Mouse (Mus musculus) limb, embryonic 12.5 days (tissue): ENCODE data around the gene Ptdss2. TPM values are rescaled to one million over a fixed set of nuclear protein-coding genes. Genes with fewer than 3 reads are reported as not detected.

Source experiments
- ATAC-seq: fragments of 200-750 bp; cut with Nextera tagmentation; 2 replicates; pipeline ENCODE4 v1.8.0; 2017; ENCODE audit warnings: low read depth, moderate TSS enrichment; ENCODE audit not compliant: insufficient number of reproducible peaks, insufficient read depth, low FRiP score, low TSS enrichment
- H3K27ac ChIP-seq: fragments of 300-500 bp; sonication (generic); 2 replicates; pipeline ENCODE4 v1.5.1; 2016; ENCODE audit warnings: mild to moderate bottlenecking, moderate library complexity
- H3K27me3 ChIP-seq: fragments of 300-500 bp; sonication (generic); 2 replicates; pipeline ENCODE4 v1.6.1; 2016; ENCODE audit warnings: mild to moderate bottlenecking, moderate library complexity
- H3K36me3 ChIP-seq: fragments of 300-500 bp; sonication (generic); 2 replicates; pipeline ENCODE4 v1.6.1; 2016; ENCODE audit warnings: mild to moderate bottlenecking, moderate library complexity
- H3K4me1 ChIP-seq: fragments of 300-500 bp; sonication (generic); replicated peaks from 2 replicates; pipeline ENCODE4 v1.6.1; 2016
- H3K4me2 ChIP-seq: fragments of 300-500 bp; sonication (generic); 2 replicates; pipeline ENCODE4 v1.6.1; 2016; ENCODE audit warnings: mild to moderate bottlenecking, moderate library complexity
- H3K4me3 ChIP-seq: fragments of 300-500 bp; sonication (generic); replicated peaks from 2 replicates; pipeline ENCODE4 v1.5.1; 2016; ENCODE audit warnings: mild to moderate bottlenecking
- H3K9ac ChIP-seq: fragments of 300-500 bp; sonication (generic); replicated peaks from 2 replicates; pipeline ENCODE4 v1.6.1; 2016; ENCODE audit warnings: mild to moderate bottlenecking, moderate library complexity
- H3K9me3 ChIP-seq: fragments of 300-500 bp; sonication (generic); 2 replicates; pipeline ENCODE4 v1.6.1; 2016; ENCODE audit warnings: mild to moderate bottlenecking, moderate library complexity
- WGBS: fragments of 180-500 bp; shearing (Covaris S2); methylation state at CpG from one replicate; pipeline ENCODE4 v1.1.7; 2016; 5-methylcytosine and 5-hydroxymethylcytosine counted together
- polyA plus RNA-seq: library from polyadenylated mRNA; unstranded; fragments of >200 nt; fragmentation: Nextera tagmentation; extraction: Ambion mirVana; gene quantifications from 2 replicates; pipeline ENCODE4 v1.2.1, GENCODE M21; 2016

The Ptdss2 gene
- polyA plus RNA-seq, 1 experiment from 2014 or later, result 76.0 TPM

DNA sequence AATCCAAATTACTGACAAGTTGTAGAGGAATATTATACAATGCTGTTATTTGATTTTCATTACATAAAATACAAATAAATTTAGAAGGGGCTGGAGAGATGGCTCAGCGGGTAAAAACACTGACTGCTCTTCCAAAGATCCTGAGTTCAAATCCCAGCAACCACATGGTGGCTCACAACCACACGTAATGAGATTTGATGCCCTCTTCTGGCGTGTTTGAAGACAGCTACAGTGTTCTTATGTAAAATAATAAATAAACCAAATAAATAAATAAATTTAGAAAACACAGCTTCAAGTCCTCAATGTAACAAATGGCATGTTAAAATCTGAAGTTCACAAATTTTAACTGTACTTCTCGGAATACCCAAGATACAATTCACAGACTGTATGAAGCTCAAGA is 52.9 kb downstream of the Ptdss2 start:
- Histone ChIP-seq H3K4me2 (no peak overlapping the region), H3K27me3 (no peaks in the 10 kb centered on the region)
- 86% methylated on average over 4 of the region's 4 CpGs for WGBS

GRCm38 (mm10) chr7:141176173-141176572 is 54.0 kb downstream of the Ptdss2 start:
- no peak overlapping the region for H3K4me3 ChIP-seq

More for the DNA sequence above, 52.9 kb downstream of the Ptdss2 start:
- Histone ChIP-seq H3K27ac (no peak overlapping the region), H3K9ac (no peak overlapping the region), H3K4me1 (peaks cover 7% of the 10 kb centered on the region; the same call in 1 of the 2 replicates), H3K4me3 (no peak overlapping the region), H3K9me3 (no peaks in the 10 kb centered on the region), H3K36me3 (no peaks in the 10 kb centered on the region)
- ATAC-seq, result no peak

DNA sequence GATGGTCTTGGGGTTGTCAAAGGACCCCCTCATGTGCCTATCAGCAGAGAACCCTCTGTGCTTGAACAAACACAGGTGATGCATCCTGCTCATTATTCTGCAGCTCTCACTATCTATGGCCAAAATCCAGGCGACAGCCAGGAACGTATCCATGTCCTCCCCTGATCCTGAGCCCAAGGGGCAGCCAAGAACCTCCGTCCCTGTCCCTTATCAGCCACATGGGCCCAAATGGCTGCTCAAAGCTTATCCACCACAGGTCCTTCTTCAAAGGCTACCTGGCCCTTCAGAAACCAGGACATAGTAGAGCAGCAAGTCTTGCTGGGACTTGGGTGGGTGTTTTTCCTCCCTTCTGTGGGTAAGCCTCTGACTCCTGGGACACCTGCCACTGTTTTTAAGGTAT is 66.0 kb downstream of the Ptdss2 start:
- 75% methylated on average over 3 of the region's 3 CpGs for WGBS
- H3K36me3 ChIP-seq, result peaks cover 36% of the 10 kb centered on the region

More at GRCm38 (mm10) chr7:141176173-141176572, 54.0 kb downstream of the Ptdss2 start:
- no peak overlapping the region for H3K9ac ChIP-seq
- H3K4me2 ChIP-seq, result peak overlapping the region; percentile 26; the same call in 1 of the 2 replicates
- H3K4me1 ChIP-seq, result peaks cover 7% of the 10 kb centered on the region; the same call in 1 of the 2 replicates
- H3K27me3 ChIP-seq, result no peaks in the 10 kb centered on the region
- H3K9me3 ChIP-seq, result no peaks in the 10 kb centered on the region
- no peak overlapping the region for H3K27ac ChIP-seq
- no peak for ATAC-seq
- no peaks in the 10 kb centered on the region for H3K36me3 ChIP-seq
- WGBS, result 3% methylated on average over 8 of the region's 8 CpGs

DNA sequence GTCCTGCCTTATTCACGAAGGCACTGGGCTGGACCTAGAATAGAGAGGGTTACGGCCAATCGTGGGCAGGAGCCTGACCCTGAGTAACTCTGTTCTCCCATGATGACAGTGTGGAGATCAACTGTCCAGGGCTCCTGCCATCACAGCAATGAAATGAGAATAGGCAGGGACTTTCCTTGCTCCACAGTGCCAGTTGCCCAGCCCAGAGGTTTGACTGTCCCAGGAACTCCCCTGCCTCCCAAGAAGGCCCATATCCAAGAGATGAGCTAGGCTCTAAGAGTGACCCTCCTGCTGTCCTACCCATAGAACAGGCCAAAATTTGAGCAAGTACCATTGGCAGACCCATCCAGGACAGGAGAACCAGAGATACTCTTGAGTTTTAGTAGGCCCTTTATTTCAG is 66.6 kb downstream of the Ptdss2 start:
- H3K4me1 ChIP-seq, result peaks cover 13% of the 10 kb centered on the region
- no peak overlapping the region for H3K9ac ChIP-seq
- no peak overlapping the region for H3K4me2 ChIP-seq
- no peak for ATAC-seq
- peaks cover 36% of the 10 kb centered on the region for H3K36me3 ChIP-seq
- H3K9me3 ChIP-seq, result no peaks in the 10 kb centered on the region
- H3K27me3 ChIP-seq, result no peaks in the 10 kb centered on the region
- H3K27ac ChIP-seq, result no peak overlapping the region
- WGBS, result 85% methylated on average over 3 of the region's 3 CpGs
- H3K4me3 ChIP-seq, result no peak overlapping the region

More for the DNA sequence above, 66.0 kb downstream of the Ptdss2 start:
- H3K27ac ChIP-seq, result no peak overlapping the region
- ATAC-seq, result no peak
- no peak overlapping the region for H3K4me2 ChIP-seq
- peaks cover 12% of the 10 kb centered on the region for H3K4me1 ChIP-seq
- no peaks in the 10 kb centered on the region for H3K27me3 ChIP-seq
- no peak overlapping the region for H3K4me3 ChIP-seq
- no peak overlapping the region for H3K9ac ChIP-seq
- no peaks in the 10 kb centered on the region for H3K9me3 ChIP-seq

DNA sequence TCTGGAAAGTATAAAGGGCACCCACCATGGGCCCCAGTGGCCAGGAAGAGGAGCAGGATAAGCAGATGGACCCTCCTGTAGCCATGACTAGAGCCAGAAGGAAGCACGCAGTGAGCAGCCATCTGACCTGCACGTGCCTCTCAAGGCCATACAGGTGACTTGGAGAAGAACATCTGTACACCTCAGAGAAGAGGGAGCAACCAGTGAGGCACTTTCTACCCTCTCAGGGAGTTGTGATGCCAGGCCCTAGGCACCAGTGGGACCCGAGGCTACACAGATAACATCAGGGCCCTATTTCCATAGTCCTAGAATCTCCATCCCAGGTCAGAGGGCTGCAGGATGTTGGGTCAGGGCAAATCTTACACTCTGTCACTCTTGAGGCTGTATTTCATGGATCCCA is 68.0 kb downstream of the Ptdss2 start:
- H3K36me3 ChIP-seq, result peaks cover 36% of the 10 kb centered on the region
- no peaks in the 10 kb centered on the region for H3K27me3 ChIP-seq
- H3K4me3 ChIP-seq, result no peak overlapping the region
- no peaks in the 10 kb centered on the region for H3K9me3 ChIP-seq
- no peak for ATAC-seq
- WGBS, result 87% methylated on average over 3 of the region's 3 CpGs
- no peak overlapping the region for H3K9ac ChIP-seq
- no peak overlapping the region for H3K27ac ChIP-seq
- H3K4me2 ChIP-seq, result no peak overlapping the region
- peaks cover 16% of the 10 kb centered on the region for H3K4me1 ChIP-seq

DNA sequence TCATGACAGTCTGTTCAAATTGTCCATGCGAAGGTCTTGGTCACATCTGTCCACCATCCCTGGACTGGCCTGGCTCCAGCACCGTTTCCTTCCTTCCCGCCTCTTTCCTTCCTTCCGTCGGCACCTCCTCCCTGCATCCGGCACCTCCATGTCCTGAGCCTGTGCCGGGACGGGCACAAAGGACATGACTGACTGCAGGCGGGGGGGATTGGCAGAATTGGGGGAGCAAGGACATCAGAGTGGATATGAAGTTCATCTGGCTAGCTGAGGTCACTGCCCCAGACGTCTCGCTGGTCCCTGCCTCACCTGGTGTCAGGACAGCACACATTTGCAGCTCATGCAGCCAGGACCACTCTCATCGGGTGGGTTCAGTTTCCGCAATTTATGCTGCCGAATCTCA is 68.9 kb downstream of the Ptdss2 start:
- Histone ChIP-seq H3K27me3 (no peaks in the 10 kb centered on the region), H3K4me2 (no peak overlapping the region), H3K9ac (no peak overlapping the region), H3K9me3 (no peaks in the 10 kb centered on the region), H3K4me1 (peaks cover 20% of the 10 kb centered on the region), H3K36me3 (peaks cover 36% of the 10 kb centered on the region), H3K27ac (no peak overlapping the region), H3K4me3 (no peak overlapping the region)
- ATAC-seq, result no peak
- 93% methylated on average over 14 of the region's 14 CpGs for WGBS

- WGBS, result 90% methylated on average over 24 of the region's 24 CpGs
- H3K27me3 ChIP-seq, result no peaks in the 10 kb centered on the region
- H3K36me3 ChIP-seq, result peaks cover 40% of the 10 kb centered on the region
- H3K4me1 ChIP-seq, result peaks cover 20% of the 10 kb centered on the region
- H3K27ac ChIP-seq, result no peak overlapping the region
- peak overlapping the region; percentile 93; the same call in 1 of the 2 replicates for H3K9ac ChIP-seq
- no peak for ATAC-seq
- peak overlapping the region; percentile 94 for H3K4me2 ChIP-seq
- peak overlapping the region; percentile 92 for H3K4me3 ChIP-seq
- H3K9me3 ChIP-seq, result no peaks in the 10 kb centered on the region
Observed at GRCm38 (mm10) chr7:141191796-141192685, 69.9 kb downstream of the Ptdss2 start.

DNA sequence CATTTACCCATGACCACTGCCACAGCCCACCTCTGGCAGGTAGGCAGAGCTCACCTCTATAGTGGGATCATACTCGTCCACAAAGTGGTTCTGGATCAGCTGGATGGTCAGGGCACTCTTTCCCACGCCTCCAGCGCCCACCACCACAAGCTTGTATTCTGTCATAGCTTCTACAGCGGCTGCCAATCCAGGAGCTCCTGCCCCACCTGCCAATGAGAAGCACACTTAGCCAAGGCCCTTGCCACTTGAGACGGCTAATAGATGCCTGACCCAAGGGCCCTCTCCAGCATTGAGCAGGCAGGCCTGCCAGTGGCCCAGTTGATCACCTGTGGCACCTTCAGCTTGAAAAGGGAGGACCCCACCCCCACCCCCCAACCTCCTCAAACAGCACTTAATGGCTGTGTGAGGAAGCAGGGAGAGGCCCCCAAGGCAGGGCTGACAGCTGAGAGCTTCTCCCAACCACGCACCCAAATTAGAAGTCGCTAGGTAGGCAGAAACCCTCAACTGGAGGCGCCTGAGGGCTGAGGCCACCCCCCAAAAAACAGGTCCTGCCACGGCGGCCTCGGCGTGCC is 70.7 kb downstream of the Ptdss2 start:
- no peaks in the 10 kb centered on the region for H3K27me3 ChIP-seq
- peak overlapping the region; percentile 84 for H3K27ac ChIP-seq
- H3K9me3 ChIP-seq, result no peaks in the 10 kb centered on the region
- H3K9ac ChIP-seq, result peak overlapping the region; percentile 93
- H3K4me2 ChIP-seq, result peak overlapping the region; percentile 94
- peaks cover 20% of the 10 kb centered on the region for H3K4me1 ChIP-seq
- 31% methylated on average over 12 of the region's 12 CpGs for WGBS
- ATAC-seq, result no peak
- peak overlapping the region; percentile 92 for H3K4me3 ChIP-seq
- peaks cover 47% of the 10 kb centered on the region for H3K36me3 ChIP-seq

GRCm38 (mm10) chr7:141193348-141193856 is 71.2 kb downstream of the Ptdss2 start:
- H3K4me3 ChIP-seq, result peak overlapping the region; percentile 92
- under 1% methylated on average over 36 of the region's 43 CpGs for WGBS
- H3K27me3 ChIP-seq, result no peaks in the 10 kb centered on the region
- H3K27ac ChIP-seq, result peak overlapping the region; percentile 84
- ATAC-seq, result peak; percentile 40
- H3K9me3 ChIP-seq, result no peaks in the 10 kb centered on the region
- H3K4me1 ChIP-seq, result peaks cover 20% of the 10 kb centered on the region
- peak overlapping the region; percentile 94 for H3K4me2 ChIP-seq
- peak overlapping the region; percentile 93 for H3K9ac ChIP-seq
- peaks cover 50% of the 10 kb centered on the region for H3K36me3 ChIP-seq

DNA sequence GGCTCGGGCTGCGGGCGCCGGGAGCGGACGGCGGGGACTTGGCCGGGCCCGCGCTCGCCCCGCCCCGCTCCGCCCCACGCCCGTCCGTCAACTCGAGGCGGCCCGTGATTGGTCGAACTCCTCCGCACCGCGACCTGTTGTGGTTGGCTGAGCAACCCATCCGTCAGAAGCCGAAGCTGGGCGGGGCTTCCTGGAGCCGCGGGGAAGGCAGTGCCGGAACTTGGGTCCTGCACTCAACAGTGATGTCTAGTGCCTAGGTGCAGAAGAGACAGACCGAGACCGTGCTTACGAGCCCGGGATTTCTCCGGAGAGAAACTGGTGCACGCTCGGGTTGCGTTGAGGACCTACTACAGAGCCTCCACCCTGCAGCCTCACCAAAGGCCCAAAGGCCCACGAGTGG is 71.8 kb downstream of the Ptdss2 start, which contains the start of the genes Hras and Lrrc56:
Gene Hras (minus strand): TSS at position 58 of the 400 bp plus-strand sequence.
Gene Lrrc56 (plus strand): TSS at position 210 of the 400 bp plus-strand sequence.
- WGBS, result under 1% methylated on average over 37 of the region's 39 CpGs

GRCm38 (mm10) chr7:141194409-141194808 is 72.2 kb downstream of the Ptdss2 start:
- H3K27ac ChIP-seq, result peak overlapping the region; percentile 77
- WGBS, result under 1% methylated on average over 23 of the region's 23 CpGs
- H3K27me3 ChIP-seq, result no peaks in the 10 kb centered on the region
- peaks cover 20% of the 10 kb centered on the region for H3K4me1 ChIP-seq
- peak overlapping the region; percentile 92 for H3K4me3 ChIP-seq
- H3K36me3 ChIP-seq, result peaks cover 46% of the 10 kb centered on the region
- peak overlapping the region; percentile 57 for H3K9ac ChIP-seq
- ATAC-seq, result no peak
- H3K4me2 ChIP-seq, result peak overlapping the region; percentile 97
- H3K9me3 ChIP-seq, result no peaks in the 10 kb centered on the region

More for the DNA sequence above, 71.8 kb downstream of the Ptdss2 start, which contains the start of the genes Hras and Lrrc56:
- H3K27me3 ChIP-seq, result no peaks in the 10 kb centered on the region
- H3K9ac ChIP-seq, result peak within 1 kb of the TSS; percentile 93
- H3K4me1 ChIP-seq, result peaks cover 20% of the 10 kb centered on the region
- H3K36me3 ChIP-seq, result peaks cover 48% of the 10 kb centered on the region
- peak within 1 kb of the TSS; percentile 85 for H3K27ac ChIP-seq
- no peaks in the 10 kb centered on the region for H3K9me3 ChIP-seq
- H3K4me3 ChIP-seq, result peak within 1 kb of the TSS; percentile 92
- peak; percentile 90 for ATAC-seq
- peak within 1 kb of the TSS; percentile 97 for H3K4me2 ChIP-seq
